Mouse (Mus musculus) ES-E14 (cell line): ENCODE results near the gene Myh3. TPM values are rescaled to one million over a fixed set of nuclear protein-coding genes. Genes with fewer than 3 reads are reported as not detected.

Experiments used
- DNase-seq: peaks from one replicate; pipeline ENCODE4 v3.0.0-alpha.2; 2013; ENCODE audit warnings: low read depth, low spot score
- H3K27ac ChIP-seq: 2 replicates; pipeline ENCODE4 v1.5.1; 2012; ENCODE audit warnings: low read depth, mild to moderate bottlenecking, low read length, moderate library complexity, mixed read lengths; ENCODE audit not compliant: poor library complexity, insufficient read depth, severe bottlenecking
- H3K36me3 ChIP-seq: 2 replicates; pipeline ENCODE4 v1.6.1; 2012; ENCODE audit warnings: mild to moderate bottlenecking, low read length, moderate library complexity, mixed read lengths; ENCODE audit not compliant: control insufficient read depth, poor library complexity, insufficient read depth, severe bottlenecking
- H3K4me1 ChIP-seq, 2 experiments: fragments of 150-350 bp in 1 of 2; sonication (generic) in 1 of 2; 2 replicates each; pipeline ENCODE4 v1.6.1; 2012; ENCODE audit warnings: low read length in 2 of 2, mild to moderate bottlenecking in 1 of 2, mixed read lengths in 1 of 2; ENCODE audit not compliant: control insufficient read depth in 2 of 2, insufficient read depth in 2 of 2, poor library complexity in 1 of 2
- H3K4me3 ChIP-seq, 2 experiments: fragments of 150-350 bp in 1 of 2; sonication (generic) in 1 of 2; 2 replicates each; pipeline ENCODE4 v1.5.1; 2012; ENCODE audit warnings: low read length in 2 of 2, low read depth in 1 of 2, mild to moderate bottlenecking in 1 of 2, mixed read lengths in 1 of 2; ENCODE audit not compliant: insufficient read depth in 1 of 2, poor library complexity in 1 of 2, severe bottlenecking in 1 of 2
- H3K9ac ChIP-seq: 2 replicates; pipeline ENCODE4 v1.6.1; 2012; ENCODE audit warnings: low read depth, mild to moderate bottlenecking, low read length, mixed read lengths; ENCODE audit not compliant: poor library complexity, insufficient read depth, severe bottlenecking
- H3K9me3 ChIP-seq: fragments of 150-350 bp; sonication (generic); 2 replicates; pipeline ENCODE4 v1.6.1; 2012; ENCODE audit warnings: low read depth, mild to moderate bottlenecking, low read length; ENCODE audit not compliant: control insufficient read depth, insufficient read depth
- CHD2 ChIP-seq: IDR thresholded peaks from 2 replicates; pipeline ENCODE4 v1.6.1; 2014; ENCODE audit warnings: mild to moderate bottlenecking, low read depth, low read length, inconsistent platforms
- HCFC1 ChIP-seq: IDR thresholded peaks from 2 replicates; pipeline ENCODE4 v1.6.1; 2012; ENCODE audit warnings: low read length, inconsistent platforms, borderline replicate concordance; ENCODE audit not compliant: insufficient read depth
- MAFK ChIP-seq: IDR thresholded peaks from 2 replicates; pipeline ENCODE4 v1.6.1; 2014; ENCODE audit warnings: mild to moderate bottlenecking, low read depth, low read length, inconsistent platforms; ENCODE audit not compliant: insufficient read depth
- ZC3H11A ChIP-seq: IDR thresholded peaks from 2 replicates; pipeline ENCODE4 v1.6.1; 2012; ENCODE audit warnings: low read depth, mild to moderate bottlenecking, inconsistent platforms, low read length, borderline replicate concordance
- ZNF384 ChIP-seq: IDR thresholded peaks from 2 replicates; pipeline ENCODE4 v1.6.1; 2012; ENCODE audit warnings: low read depth, low read length, inconsistent platforms
- in situ Hi-C, 2 experiments: fragments of 600-800 bp; cut with MboI; formaldehyde crosslinking; loops; one replicate each; pipeline ENCODE4 v1.15.1; 2025; ENCODE audit warnings: low sequenced_read_pairs in 2 of 2, inconsistent platforms in 1 of 2; ENCODE audit not compliant: unreplicated experiment in 2 of 2
- total RNA-seq: library from RNA; depleted of rRNA; stranded (reverse); fragments of 300-350 nt; gene quantifications from 2 replicates; pipeline ENCODE4 v1.2.3, GENCODE M21; 2012

The Myh3 gene
- total RNA-seq, 1 experiment = 1.3 TPM

DNA sequence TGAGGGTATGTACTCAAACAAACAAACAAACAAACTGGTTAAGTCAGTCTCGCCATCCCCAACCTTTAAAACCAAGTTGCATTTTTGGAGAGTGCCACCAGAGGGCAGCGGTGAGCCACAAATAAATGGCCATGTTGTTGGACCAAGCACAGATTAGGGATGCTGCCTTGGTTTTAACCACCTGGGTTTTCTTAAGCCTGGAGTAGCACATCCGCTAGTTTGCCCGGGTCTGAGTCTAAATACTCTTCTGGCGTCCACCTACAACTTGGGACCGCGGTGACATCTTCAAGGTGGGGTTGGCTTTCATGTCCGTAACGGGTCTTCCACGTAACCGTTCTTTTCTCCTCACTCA lies 34.7 kb downstream of the Myh3 start:
- Histone ChIP-seq H3K27ac (no peak overlapping the region), H3K4me3 (no peak overlapping the region), H3K4me1 (0 out of 4 replicates have a peak, but pooled peaks cover 0 to 2% of the 10 kb centered on the region in 2 experiments), H3K36me3 (no peaks in the 10 kb centered on the region), H3K9ac (no peak overlapping the region), H3K9me3 (no peaks in the 10 kb centered on the region)
- TF ChIP-seq ZC3H11A = peak; percentile 91
- TF ChIP-seq HCFC1 = no peak
- in situ Hi-C loops = loop anchor here (5.0 to 10.0 kb wide), 2 partner anchors 239 to 242 kb away; no protein-coding TSS in a partner anchor
- peak; percentile 76 for DNase-seq

- TF ChIP-seq ZNF384 (no peak), CHD2 (no peak), HCFC1 (no peak), ZC3H11A (no peak), MAFK (no peak)
- 0 out of 4 replicates have a peak, but pooled peaks cover 0 to 2% of the 10 kb centered on the region in 2 experiments for H3K4me1 ChIP-seq
- H3K36me3 ChIP-seq = no peaks in the 10 kb centered on the region
- no peak for DNase-seq
- no peaks in the 10 kb centered on the region for H3K9me3 ChIP-seq
- in situ Hi-C loops = loop anchor here (5.0 to 10.0 kb wide), 2 partner anchors 239 to 241 kb away; no protein-coding TSS in a partner anchor
- no peak overlapping the region for H3K27ac ChIP-seq
- no peak overlapping the region for H3K4me3 ChIP-seq
- no peak overlapping the region for H3K9ac ChIP-seq
Observed at GRCm38 (mm10) chr11:67113381-67113780, 35.3 kb downstream of the Myh3 start.

DNA sequence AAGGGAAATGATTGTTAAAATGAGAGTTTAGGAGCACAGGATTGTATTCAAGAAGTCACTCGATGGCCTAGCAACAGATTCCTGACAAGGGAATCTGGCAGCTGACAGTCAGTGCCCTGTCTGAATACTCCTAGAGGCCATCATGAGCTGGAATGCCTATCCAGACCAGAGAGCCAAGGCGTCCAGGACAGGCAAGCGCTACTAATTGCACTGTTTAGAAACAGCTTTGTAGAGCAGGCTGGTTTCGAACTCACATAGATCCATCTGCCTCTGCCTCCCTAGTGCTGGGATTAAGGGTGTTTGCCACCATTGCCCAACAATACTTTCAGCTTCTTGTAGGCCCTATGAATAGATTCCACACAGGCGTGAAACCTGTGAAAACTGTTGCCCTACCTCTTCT lies 36.2 kb downstream of the Myh3 start:
- no peak overlapping the region for H3K27ac ChIP-seq
- H3K36me3 ChIP-seq = no peaks in the 10 kb centered on the region
- no peak overlapping the region for H3K9ac ChIP-seq
- H3K4me1 ChIP-seq = 0 out of 4 replicates have a peak, but pooled peaks cover 0 to 2% of the 10 kb centered on the region in 2 experiments
- no peak for DNase-seq
- no peak for TF ChIP-seq MAFK
- TF ChIP-seq HCFC1 = no peak
- TF ChIP-seq ZNF384 = no peak
- no peak for TF ChIP-seq CHD2
- TF ChIP-seq ZC3H11A = no peak
- in situ Hi-C loops = loop anchor here (5.0 to 10.0 kb wide), 2 partner anchors 238 to 241 kb away; no protein-coding TSS in a partner anchor
- H3K4me3 ChIP-seq = no peak overlapping the region
- no peaks in the 10 kb centered on the region for H3K9me3 ChIP-seq

- TF ChIP-seq MAFK = no peak
- TF ChIP-seq HCFC1 = no peak
- TF ChIP-seq CHD2 = no peak
- no peak for TF ChIP-seq ZC3H11A
- TF ChIP-seq ZNF384 = no peak
- Histone ChIP-seq H3K9me3 (no peaks in the 10 kb centered on the region), H3K36me3 (no peaks in the 10 kb centered on the region), H3K27ac (no peak overlapping the region), H3K4me3 (no peak overlapping the region), H3K9ac (no peak overlapping the region), H3K4me1 (0 out of 4 replicates have a peak, but pooled peaks cover 0 to 2% of the 10 kb centered on the region in 2 experiments)
- no peak for DNase-seq
- in situ Hi-C loops = loop anchor here (5.0 to 10.0 kb wide), 2 partner anchors 237 to 240 kb away; no protein-coding TSS in a partner anchor
Observed at GRCm38 (mm10) chr11:67114901-67115300, 36.8 kb downstream of the Myh3 start.

DNA sequence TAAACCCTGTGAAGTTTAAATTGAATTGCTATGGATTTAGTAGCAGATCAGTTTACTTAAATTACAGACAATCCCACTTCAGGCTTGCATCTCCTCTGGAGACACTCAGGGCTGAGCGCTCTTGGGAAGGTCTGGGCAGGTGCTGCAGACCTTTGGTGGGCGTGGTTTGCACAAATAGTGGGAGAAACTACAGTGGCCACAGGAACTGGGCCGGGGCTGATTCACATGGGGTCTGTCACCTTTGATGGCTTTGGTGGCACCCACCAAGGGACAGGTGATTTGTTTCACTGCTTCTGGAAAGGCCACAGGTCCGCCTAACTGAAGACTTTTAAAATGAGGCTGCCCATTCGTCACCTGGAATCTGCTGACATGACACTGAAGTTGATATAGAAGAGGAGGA lies 38.6 kb downstream of the Myh3 start:
- Histone ChIP-seq H3K36me3 (no peaks in the 10 kb centered on the region), H3K4me1 (0 out of 4 replicates have a peak, but pooled peaks cover 0 to 2% of the 10 kb centered on the region in 2 experiments), H3K27ac (no peak overlapping the region), H3K4me3 (no peak overlapping the region), H3K9ac (no peak overlapping the region), H3K9me3 (no peaks in the 10 kb centered on the region)
- in situ Hi-C loops = loop anchor here in 1 of 2 experiments (10.0 kb wide), 1 partner anchor 238 kb away; no protein-coding TSS in a partner anchor
- DNase-seq = no peak
- TF ChIP-seq HCFC1 (no peak), MAFK (no peak), ZNF384 (no peak), ZC3H11A (no peak)
